Mouse (Mus musculus): Measurements from ENCODE around the gene Iscu. TPM values are rescaled to one million over a fixed set of nuclear protein-coding genes. Genes with fewer than 3 reads are reported as not detected.
A peak's percentile ranks its signal among the peaks of the same experiment; 100 is the strongest.
"Not testable (repeated sequence)": the region's sequence is repeated elsewhere in the genome, so short reads cannot be mapped to it uniquely, and the experiment has no call there.

Gene Iscu
- polyA plus RNA-seq, 2 experiments from 2014 or later: 7.1 to 10.8 TPM

DNA sequence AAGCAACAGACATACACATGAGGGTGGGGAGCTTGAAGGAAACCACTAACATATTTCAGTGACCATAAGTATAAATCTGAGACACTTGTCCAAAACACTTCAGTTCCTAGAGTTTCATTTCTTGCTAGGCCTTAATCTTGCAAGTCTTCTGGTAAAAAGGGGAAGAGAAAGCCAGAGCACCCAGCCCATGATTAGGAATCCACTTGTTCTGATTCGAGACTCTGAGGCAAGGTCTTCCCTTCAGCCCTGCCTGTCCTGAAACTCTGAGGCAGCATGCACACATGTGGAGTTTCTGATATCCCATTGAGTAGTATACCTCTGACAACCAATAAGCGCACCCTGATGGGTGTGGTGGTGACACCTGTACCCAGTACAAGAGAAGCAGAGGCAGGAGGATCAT is 11.0 kb upstream of the Iscu start:
- no peak for ATAC-seq

DNA sequence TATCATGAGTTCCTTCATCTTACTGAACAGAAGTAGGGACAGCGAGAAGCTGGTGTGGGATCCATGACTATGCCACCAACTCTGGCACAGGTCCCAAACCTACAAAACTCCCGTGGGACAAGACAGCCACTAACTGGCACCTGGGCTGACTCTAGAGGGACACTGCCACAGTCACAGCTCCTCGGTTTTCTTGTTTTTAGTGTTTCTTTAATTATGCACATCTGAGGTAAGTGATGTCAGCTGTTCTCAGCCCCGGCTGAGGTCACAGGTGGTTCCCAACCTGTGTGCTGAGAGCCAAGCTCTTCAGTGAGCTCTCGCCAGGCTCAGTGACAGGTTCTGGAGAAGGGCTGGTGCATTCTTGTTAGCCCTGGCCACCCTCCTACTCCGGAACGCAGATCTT is 8.1 kb upstream of the Iscu start:
- no peak for ATAC-seq

DNA sequence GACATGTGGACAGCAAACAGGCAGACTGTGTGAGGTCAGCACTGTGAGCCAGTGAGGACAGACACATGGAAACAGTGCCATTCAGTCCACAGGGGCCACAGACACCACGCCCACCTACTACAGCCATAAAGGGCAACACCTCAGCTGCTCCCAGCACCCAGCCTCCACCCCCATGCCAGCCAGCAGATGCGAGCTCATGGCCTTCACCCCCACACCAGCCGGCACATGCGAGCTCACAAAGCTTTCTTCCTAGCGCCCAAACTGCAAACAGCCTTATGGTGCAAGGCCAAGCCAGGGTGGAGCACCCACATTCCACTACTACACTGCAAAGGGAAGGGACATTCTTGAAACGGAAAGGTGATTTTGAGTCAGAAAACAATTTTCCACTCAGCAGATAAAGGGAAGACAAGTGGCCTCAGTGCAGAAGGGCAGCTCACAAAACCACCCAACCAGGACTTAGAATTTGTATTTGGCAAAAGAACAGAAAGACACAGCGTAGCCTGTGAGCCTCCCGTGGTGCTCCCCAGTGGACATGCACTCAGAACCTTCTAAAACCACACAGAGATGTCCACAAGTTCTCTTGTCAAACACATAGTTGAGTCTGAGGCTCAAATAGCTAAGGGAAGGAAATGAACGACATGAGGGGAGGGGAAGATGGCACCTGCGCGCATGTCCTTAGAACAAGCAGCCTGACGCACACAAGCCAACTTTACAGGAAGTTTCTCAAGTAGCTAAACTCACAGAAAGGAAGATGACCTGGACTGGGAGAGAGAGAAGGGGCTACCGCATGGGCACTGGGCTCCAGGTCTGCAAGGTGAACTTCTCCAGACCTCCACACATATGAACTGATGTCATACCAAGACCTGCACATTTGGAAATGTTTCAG is 6.7 kb upstream of the Iscu start:
- no peak for ATAC-seq

DNA sequence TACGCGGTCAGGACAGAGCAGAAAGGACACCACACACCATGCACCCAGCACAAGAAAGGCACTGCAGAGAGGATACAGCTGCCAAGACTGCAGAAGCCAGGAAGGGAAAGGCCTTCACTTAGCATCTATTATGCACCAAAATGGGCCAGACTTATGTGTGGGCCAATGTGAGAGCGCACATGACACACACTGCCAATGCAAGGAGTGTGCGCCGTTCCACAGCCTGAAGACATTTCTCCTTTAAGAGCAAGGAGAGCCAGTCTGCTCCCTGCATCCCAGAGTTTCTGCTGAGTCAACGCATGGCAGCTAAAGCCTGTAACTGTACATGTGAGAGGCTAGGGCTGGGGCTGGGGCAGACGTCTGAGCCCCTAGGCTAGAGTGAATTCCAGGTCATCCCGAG is 3.7 kb upstream of the Iscu start:
- ATAC-seq: no peak

DNA sequence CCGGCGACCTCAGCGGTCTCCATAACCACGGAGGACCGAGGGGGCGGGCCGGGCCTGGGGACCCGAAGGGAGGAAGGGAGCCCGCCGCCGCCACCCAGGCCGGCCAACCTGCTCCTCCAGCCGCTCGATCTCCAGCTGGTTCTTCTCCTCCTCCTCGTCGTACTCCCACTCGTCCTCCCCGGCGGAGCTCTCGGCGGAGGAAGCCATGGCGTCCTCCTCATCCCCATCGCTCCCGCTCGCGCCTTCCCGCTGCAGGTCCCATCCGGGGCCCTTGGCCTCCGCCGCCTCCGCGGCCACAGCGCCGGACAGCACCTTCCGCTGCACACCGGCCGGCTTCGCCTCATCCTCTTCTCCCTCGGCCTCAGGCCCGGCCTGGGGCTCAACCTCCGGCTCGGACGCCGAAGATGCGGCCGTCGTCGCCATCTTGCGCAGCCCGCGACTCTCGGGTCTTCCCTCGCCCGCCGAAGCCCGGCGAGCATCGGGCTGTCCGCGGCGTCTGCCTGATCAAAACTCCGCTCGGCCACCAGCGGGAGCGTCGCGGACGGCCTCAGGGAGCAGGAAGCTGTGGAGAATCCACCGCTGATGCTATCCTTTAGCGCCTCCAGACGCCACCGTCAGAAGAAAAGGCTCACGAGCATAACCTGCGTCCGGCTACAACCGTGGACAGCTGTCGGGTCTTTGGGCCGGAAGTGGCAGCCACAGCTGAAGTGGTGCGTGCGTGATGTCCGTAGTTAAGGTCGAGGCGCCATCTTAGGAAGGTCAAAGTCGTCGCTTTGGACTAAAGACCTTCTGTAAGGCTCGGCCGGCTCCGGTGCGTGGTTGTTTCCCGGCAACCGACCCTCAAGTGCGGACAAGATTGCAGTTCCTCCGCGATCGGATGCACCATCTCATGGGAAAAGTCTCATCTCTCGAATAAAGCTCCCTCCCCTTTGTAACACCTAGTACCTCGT is 1.1 kb upstream of the Iscu start:
- ATAC-seq: peak; percentile 72

DNA sequence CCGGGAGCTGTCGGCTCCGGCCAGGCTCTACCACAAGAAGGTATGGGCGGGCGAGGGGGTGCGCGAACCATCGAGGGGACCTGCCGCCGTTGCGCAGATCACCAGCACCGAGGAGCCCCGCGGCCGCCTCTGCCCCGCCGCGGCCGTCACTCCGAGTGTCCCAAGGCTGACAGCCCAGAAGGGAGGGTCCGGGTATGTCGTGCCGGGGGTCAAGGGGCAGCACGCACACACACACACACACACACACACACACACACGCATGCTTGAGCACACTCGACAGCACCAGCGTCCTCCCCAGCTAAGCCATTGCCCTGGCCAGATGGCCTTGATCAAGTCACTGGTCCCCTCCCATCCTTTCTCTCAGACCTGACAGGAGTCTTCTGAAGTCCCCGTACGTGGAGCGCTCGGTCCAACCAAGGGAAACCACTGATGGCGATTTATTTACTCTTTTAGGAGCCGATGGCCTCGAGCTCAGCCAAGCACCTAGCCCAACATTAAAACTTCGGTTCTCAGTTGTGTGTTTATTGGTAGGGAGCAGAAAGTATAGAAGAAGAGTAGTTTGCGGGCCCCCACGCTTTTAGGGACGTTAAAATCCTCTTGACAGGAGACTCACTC is 464 bp downstream of the Iscu start:
- no peak for ATAC-seq

DNA sequence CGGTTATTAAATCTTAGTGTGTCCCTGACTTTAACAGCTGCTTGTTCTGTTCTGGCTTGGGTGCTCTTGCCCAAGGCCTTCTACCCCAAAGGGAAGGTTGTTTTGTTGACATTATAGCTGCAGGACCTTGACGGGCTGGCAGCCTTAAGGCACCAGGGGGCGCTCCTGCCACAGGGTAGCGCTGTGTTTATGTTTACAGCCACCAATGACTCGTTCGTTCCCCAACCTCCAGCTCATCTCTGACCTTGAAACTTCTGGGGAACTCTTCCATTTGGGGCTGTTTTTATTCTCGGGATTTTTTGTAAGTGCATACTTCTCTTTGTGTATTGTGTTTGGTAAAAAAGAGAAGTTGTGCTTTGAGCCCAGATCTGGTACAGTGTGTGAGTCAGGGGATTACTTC is 1.1 kb downstream of the Iscu start:
- ATAC-seq: peak; percentile 40

DNA sequence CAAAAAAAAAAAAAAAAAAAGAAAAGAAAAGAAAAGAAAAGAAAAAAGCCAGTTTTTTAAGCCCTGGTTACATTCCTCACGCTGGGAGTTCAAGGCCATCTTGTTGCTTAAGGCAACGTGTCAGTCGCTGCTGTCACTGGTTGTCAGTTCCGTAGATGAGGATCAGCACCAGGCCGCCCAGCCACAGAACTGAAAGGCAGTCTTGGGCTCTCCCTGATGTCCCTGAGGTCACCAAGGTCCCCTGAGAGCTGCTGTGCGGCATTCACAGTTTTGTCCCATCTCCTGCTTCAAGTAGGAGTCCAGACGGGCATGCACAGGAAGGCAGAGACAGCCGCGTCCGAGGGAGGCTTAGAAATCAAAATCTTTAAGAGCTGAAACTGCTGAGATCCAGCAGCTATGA is 3.0 kb downstream of the Iscu start:
- ATAC-seq: no peak

DNA sequence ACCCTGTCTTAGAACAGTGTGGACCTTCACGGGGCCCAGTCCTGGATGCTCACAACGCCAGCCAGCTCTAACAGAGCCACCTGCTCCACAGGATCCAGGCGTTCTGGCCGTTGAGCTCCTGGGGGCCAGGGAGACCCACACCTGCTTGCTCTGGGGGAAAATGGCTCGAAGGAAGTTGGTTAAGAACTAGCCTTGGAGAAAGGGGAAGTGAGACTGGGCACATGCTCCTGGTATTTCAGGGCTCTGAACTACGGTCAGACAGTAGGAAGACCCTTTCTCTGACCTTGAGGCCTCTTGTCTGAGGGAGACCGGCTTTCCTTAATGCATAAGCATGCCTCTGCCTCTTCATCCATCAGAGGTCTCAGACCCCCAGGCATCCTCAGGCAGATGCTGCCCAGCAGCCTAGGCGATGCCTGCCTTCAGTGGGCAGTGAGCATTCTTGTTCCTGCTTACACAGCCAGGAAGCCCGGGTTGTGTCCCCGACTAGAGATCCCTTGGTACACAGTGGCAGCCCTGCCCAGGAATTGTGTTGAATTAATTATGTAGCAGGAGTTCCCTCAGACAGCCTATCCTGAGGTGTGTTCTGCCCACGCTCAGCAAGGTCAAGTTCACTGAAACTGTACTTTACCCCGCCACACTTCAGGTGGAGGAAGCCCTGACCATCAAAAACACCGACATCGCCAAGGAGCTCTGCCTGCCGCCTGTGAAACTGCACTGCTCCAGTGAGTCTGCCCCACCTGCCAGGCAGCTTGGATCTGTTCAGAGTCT is 3.8 kb downstream of the Iscu start:
- ATAC-seq: no peak

DNA sequence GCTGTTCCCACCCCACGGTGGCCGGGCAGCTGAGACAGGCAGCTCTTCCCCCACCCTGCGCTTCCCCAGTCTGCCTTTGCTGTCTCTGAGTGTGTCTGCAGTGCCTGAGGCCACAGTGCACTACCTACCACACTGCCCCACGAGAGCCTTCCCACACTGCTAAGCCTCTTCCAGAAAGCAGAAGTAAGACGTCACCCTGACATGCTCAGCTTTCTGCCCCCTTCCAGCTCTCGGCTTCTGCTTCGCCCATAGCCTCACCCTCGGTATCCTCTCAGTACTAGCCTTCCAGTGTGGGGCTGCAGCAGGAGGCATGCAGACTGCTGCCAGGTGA is 4.3 kb downstream of the Iscu start:
- ATAC-seq: no peak

DNA sequence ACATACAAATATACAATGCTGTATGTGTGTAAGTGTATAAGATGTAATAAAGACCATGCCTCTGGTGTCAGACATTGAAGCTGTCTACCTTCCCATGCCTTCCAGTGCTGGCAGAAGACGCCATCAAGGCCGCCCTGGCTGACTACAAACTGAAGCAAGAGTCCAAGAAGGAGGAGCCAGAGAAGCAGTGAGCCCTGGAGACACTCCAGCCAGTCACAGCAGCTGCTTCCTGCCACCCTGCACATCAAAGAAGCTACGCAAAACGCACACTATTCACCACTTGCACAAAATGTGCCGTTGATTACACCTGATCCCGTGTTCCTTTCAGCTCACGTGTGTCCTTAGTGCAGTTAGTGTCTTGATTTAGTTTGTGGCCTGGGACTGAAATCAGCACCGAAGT is 5.2 kb downstream of the Iscu start:
- not testable (repeated sequence) for ATAC-seq

DNA sequence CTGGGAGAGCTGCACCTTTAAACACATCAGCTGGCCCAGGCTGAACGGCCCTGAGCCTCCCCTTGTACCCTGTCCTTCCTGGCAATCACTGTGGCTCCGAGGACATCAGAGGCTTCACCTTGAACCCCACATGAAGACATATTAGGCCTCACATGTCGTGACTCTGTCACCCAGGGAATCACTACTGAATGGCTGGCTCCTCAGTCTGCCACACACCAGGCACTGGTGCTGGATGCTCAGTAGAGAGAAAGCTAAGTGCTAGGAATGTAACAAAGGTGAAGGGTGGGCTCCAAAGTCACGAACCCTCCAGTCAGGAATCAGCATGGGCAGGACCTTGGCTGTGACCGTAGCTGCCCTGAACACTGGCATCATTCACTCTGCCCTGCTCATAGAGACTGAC is 7.0 kb downstream of the Iscu start:
- no peak for ATAC-seq

DNA sequence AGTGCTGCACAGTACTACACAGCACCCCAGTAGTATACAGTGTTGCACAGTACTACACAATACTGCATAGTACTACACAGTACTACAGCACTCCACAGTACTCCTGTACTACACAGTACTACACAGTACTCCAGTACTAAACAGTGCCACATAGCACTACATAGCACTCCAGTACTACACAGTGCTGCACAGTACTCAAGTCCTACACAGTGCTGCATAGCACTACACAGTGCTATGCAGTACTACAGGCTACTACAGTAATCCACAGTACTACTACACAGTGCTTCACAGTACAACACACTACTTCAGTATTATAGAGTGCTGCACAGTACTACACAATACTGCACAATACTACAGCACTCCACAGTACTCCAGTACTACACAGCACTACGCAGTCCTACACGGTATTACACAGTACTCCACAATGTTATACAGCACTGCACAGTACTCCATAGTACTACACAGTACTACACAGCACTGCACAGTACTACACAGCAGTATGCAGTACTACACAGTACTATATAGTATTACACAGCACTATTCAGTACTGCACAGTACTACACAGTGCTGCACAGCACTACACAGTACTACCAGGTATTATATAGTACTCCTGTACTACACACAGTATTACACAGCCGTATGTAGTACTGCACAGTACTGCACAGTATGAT is 7.7 kb downstream of the Iscu start:
- ATAC-seq: no peak

DNA sequence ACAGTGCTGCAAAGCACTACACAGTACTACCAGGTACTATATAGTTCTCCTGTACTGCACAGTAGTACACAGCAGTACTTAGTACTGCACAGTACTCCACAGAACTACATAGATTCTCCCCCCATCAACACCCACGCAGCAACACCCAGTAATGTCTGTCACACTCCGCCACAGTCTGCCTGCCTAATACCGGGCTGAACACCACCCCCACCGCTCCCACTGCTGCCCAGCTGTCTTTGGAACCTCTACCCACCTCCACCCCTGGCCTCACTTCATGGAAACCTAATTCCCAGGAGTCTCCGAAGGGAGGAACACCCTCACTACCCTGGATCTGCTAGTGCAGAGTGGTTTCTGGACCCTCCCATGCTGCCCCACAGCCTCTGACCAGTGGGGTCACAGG is 8.2 kb downstream of the Iscu start:
- no peak for ATAC-seq

DNA sequence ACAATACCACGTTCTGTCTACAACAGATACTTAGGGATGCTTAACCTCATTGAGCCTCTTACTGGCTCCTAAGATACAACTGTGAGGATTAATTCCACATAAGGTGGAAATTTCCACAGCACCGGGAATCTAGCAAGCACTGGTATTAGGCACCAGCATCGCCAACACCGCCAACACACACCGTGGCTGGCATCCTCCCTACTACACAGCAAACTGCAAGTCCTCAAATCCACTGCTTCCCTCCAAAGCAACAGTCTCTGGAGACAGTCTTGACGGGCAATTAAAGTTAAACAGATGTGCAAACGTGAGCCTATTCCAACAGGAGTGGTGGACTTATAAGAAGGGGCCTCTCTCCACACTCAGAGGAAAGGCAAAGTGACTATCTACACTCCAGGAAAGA is 8.7 kb downstream of the Iscu start:
- ATAC-seq: no peak

DNA sequence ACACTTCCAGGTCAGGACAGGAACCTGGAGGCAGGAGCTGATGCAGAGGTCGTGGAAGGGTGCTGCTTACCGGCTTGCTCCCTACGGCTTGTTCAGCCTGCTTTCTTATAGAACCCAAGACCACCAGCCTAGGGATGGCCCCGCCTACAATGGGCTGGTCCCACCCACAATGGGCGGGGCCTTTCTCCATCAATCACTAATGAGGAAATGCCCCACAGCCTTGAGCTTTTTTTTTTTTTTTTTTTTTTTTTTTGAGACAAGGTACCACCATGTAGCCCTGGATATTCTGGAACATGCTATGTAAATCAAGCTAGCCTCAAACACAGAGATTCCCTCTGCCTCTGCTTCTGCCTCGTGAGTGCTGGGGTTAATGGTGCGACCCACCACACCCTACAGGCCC is 9.3 kb downstream of the Iscu start:
- no peak for ATAC-seq

DNA sequence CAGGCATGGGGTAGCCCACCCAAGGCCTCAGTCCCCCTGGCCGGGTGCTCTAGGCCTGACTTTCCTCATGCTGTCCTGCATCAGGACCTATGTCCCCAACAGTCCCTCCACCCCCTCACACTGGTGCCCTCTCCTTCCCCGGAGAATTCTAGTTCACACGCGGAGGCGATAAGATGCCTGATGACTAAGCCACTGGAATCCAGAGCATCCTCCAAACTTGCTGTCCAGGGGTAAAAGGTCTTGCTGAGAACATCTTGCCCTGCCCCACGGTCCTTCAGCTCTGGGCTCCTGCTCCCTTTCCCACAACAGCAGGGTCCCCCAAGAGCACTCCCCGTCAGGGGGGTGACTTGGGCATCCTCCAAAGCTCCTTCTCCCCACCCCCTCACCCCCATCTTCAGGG is 10.1 kb downstream of the Iscu start:
- no peak for ATAC-seq

DNA sequence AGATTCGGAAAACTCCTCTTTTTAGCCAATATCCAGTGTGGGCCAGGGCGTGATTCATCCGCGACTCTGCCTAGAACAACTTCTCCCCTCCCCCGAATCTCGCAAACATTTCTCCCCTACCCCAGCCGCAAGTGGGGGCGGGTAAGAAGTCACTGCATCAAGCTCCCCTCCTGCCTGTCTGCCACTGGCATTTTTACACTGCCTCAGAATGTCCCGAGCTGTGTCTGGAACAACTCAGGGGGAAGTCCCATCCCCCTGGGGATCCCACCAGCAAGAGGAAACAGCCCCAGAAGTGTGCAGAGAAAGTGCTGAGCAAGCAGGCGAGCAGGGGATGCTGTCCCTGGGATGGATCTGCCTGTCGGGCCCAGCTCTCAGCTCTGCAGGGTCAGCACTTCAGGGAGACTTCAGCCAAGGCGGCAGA is 11.0 kb downstream of the Iscu start:
- no peak for ATAC-seq

DNA sequence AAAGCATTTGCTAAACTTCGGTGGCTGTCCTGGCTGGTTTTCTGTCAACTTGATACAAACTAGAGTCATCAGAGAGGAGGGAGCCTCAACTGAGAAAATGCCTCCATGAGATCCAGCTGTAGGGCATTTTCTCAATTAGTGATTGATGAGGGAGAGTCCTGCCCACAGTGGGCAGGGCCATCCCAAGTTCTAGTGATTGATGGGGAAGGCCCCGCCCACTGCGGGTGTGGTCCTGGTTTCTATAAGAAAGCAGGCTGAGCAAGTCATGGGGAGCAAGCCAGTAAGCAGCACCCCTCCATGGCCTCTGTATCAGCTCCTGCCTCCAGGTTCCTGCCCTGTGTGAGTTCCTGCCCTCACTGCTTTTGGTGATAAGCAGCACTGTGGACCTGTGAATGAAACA is 11.6 kb downstream of the Iscu start:
- not testable (repeated sequence) for ATAC-seq

DNA sequence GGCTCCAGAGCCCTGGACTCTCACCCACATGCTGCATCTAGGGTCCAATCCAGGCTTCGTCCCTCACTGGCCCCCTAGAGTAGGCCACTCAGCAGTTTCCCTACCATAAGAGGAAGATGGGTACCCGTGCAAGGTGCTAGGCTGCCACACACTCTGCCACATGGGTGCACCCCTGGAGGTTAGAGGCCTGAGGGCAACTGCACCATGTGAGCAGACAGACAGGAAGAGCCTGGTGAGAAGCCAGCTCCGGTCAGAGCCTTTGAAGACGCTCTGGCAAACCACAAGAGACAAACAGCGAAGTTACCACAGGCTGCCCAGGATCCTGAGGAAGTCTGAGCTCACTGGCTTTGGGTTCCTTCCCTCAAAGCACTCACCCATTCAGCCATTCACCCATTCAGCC is 14.4 kb downstream of the Iscu start:
- no peak for ATAC-seq

DNA sequence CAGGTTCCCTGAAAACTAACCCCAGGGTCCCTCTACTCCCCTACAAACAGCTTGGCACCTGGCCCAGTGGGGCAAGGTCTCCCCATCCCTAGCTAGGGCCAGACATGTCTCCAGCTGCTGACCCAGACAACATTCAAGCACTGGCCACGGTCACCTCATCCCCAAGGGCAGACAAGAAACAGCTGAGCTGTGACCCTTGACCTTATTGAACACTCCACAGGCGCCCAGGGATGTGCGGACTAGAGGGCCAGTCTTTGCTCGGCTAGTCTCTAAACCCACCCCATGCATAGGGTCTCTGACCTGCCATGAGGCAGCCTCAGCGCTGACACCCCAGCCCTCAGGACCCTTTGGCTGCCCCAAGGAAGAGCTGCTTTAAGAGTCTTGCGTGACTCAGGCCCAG is 16.1 kb downstream of the Iscu start:
- no peak for ATAC-seq
